9 mouse cellular contexts compared by ENCODE assay signal in genomic region chr15:103300067-103300471, GRCm38 (mm10). TPM values are rescaled to one million over a fixed set of nuclear protein-coding genes. Genes with fewer than 3 reads are reported as not detected.
DNase-seq lines count a peak whose midpoint lies in the region; ATAC-seq lines count a peak whose summit lies in the region.
"Had no signal": no experiment of that assay in that cellular context is flagged by ENCODE, and none has a peak within 500 bp of the region (broad histone marks: within the 10 kb centered on the region; RNA-seq: fewer than 3 reads in every experiment).

No protein-coding gene starts in this region.

- no peak for DNase-seq in heart, adult 11 months
- peak; percentile 56 for DNase-seq in MN1 (ENCODE audit: low spot score)
- peak; percentile 91 for DNase-seq in embryonic facial prominence, embryonic 14.5 days (ENCODE audit: low spot score)
- DNase-seq in kidney, postnatal 25 days = peak; percentile 38 to 66
- no peak for DNase-seq in natural killer cell, adult 2 months (ENCODE audit: low spot score in 2 of 2)
- no peak for DNase-seq in adrenal gland, postnatal 25 days

- H3K27ac ChIP-seq in heart, embryonic 13.5 days (replicated peaks) = peak overlapping the region; percentile 81
- H3K27ac ChIP-seq in embryonic facial prominence, embryonic 14.5 days (replicated peaks; ENCODE audit: low read depth, low read length) = peak overlapping the region; percentile 94
- H3K27ac ChIP-seq in neural tube, embryonic 13.5 days (replicated peaks) = peak overlapping the region; percentile 99

- WGBS in heart, embryonic 13.5 days = 25% methylated on average over 18 of the region's 18 CpGs
- WGBS in embryonic facial prominence, embryonic 14.5 days = 10% methylated on average over 18 of the region's 18 CpGs
- WGBS in neural tube, embryonic 13.5 days = 2% methylated on average over 18 of the region's 18 CpGs

- ATAC-seq in heart, embryonic 13.5 days (ENCODE audit: extremely low read depth, insufficient number of reproducible peaks, low FRiP score, low TSS enrichment) = no peak
- peak; percentile 19 for ATAC-seq in embryonic facial prominence, embryonic 14.5 days (ENCODE audit: low read depth)
- peak; percentile 74 for ATAC-seq in neural tube, embryonic 13.5 days (ENCODE audit: low read depth)

- peaks cover 64% of the 10 kb centered on the region for H3K4me1 ChIP-seq in heart, embryonic 13.5 days
- H3K4me1 ChIP-seq in embryonic facial prominence, embryonic 14.5 days (ENCODE audit: control insufficient read depth, insufficient read depth, low read length) = peaks cover 92% of the 10 kb centered on the region
- peaks cover 97% of the 10 kb centered on the region for H3K4me1 ChIP-seq in neural tube, embryonic 13.5 days (replicated peaks)

- H3K27me3 ChIP-seq in heart, embryonic 13.5 days (replicated peaks) = no peaks in the 10 kb centered on the region
- H3K27me3 ChIP-seq in embryonic facial prominence, embryonic 14.5 days (replicated peaks; ENCODE audit: control insufficient read depth, insufficient read depth, low read length) = no peaks in the 10 kb centered on the region
- H3K27me3 ChIP-seq in neural tube, embryonic 13.5 days = no peaks in the 10 kb centered on the region

- H3K4me3 ChIP-seq in heart, embryonic 13.5 days = peak overlapping the region; percentile 39
- H3K4me3 ChIP-seq in embryonic facial prominence, embryonic 14.5 days (ENCODE audit: low read depth, low read length) = peak overlapping the region; percentile 17; the same call in 1 of the 2 replicates
- H3K4me3 ChIP-seq in neural tube, embryonic 13.5 days = peak overlapping the region; percentile 17

- no peaks in the 10 kb centered on the region for H3K9me3 ChIP-seq in heart, embryonic 13.5 days
- H3K9me3 ChIP-seq in embryonic facial prominence, embryonic 14.5 days (ENCODE audit: control insufficient read depth, low read length) = no peaks in the 10 kb centered on the region
- H3K9me3 ChIP-seq in neural tube, embryonic 13.5 days = no peaks in the 10 kb centered on the region

- peaks cover 45% of the 10 kb centered on the region for H3K36me3 ChIP-seq in heart, embryonic 13.5 days
- peaks cover 37% of the 10 kb centered on the region for H3K36me3 ChIP-seq in embryonic facial prominence, embryonic 14.5 days (ENCODE audit: control insufficient read depth, insufficient read depth, low read length)
- no peaks in the 10 kb centered on the region; the same call in 1 of the 2 replicates for H3K36me3 ChIP-seq in neural tube, embryonic 13.5 days

- H3K9ac ChIP-seq in heart, embryonic 13.5 days = peak overlapping the region; percentile 71
- peak overlapping the region; percentile 51 for H3K9ac ChIP-seq in embryonic facial prominence, embryonic 14.5 days (ENCODE audit: low read depth, low read length)
- H3K9ac ChIP-seq in neural tube, embryonic 13.5 days = peak overlapping the region; percentile 79

- peak overlapping the region; percentile 66 for H3K4me2 ChIP-seq in heart, embryonic 13.5 days
- H3K4me2 ChIP-seq in embryonic facial prominence, embryonic 14.5 days (ENCODE audit: low read depth, low read length) = peak overlapping the region; percentile 42
- peak overlapping the region; percentile 51 for H3K4me2 ChIP-seq in neural tube, embryonic 13.5 days

RNA-seq across cellular contexts. Expression of gene Gpr84, which starts 10.3 kb away (rescaled TPM):
- polyA plus RNA-seq in heart, embryonic 13.5 days (2015; fragmentation: Nextera tagmentation; extraction: Ambion mirVana) = 0.28 and 0.36 TPM in 2 replicates
- 0.13 and 0.47 TPM in 2 replicates for polyA plus RNA-seq in embryonic facial prominence, embryonic 14.5 days (2014; fragmentation: Nextera tagmentation; extraction: Ambion mirVana)
- 0.57 and 0.62 TPM in 2 replicates for polyA plus RNA-seq in neural tube, embryonic 13.5 days (2015; fragmentation: Nextera tagmentation; extraction: Ambion mirVana)
- not detected in 2 replicates for total RNA-seq in adrenal gland, postnatal 25 days (2021)
- total RNA-seq: heart, adult 18-20 months had no signal

RNA-seq across cellular contexts. Expression of gene Copz1, which starts 27.6 kb away (rescaled TPM):
- 163 and 178 TPM in 2 replicates for polyA plus RNA-seq in heart, embryonic 13.5 days (2015; fragmentation: Nextera tagmentation; extraction: Ambion mirVana)
- polyA plus RNA-seq in embryonic facial prominence, embryonic 14.5 days (2014; fragmentation: Nextera tagmentation; extraction: Ambion mirVana) = 274 and 289 TPM in 2 replicates
- 214 and 224 TPM in 2 replicates for polyA plus RNA-seq in neural tube, embryonic 13.5 days (2015; fragmentation: Nextera tagmentation; extraction: Ambion mirVana)
- 143 and 145 TPM in 2 replicates for total RNA-seq in adrenal gland, postnatal 25 days (2021)

RNA-seq across cellular contexts. Expression of gene Zfp385a, which starts 39.8 kb away (rescaled TPM):
- 8.3 and 8.9 TPM in 2 replicates for polyA plus RNA-seq in heart, embryonic 13.5 days (2015; fragmentation: Nextera tagmentation; extraction: Ambion mirVana)
- polyA plus RNA-seq in embryonic facial prominence, embryonic 14.5 days (2014; fragmentation: Nextera tagmentation; extraction: Ambion mirVana) = 18.4 and 19.0 TPM in 2 replicates
- polyA plus RNA-seq in neural tube, embryonic 13.5 days (2015; fragmentation: Nextera tagmentation; extraction: Ambion mirVana) = 17.1 and 18.4 TPM in 2 replicates
- 8.8 and 9.1 TPM in 2 replicates for total RNA-seq in adrenal gland, postnatal 25 days (2021)

RNA-seq across cellular contexts. Expression of gene Nfe2, which starts 41.9 kb away (rescaled TPM):
- polyA plus RNA-seq in heart, embryonic 13.5 days (2015; fragmentation: Nextera tagmentation; extraction: Ambion mirVana) = 7.2 and 8.2 TPM in 2 replicates
- 2.1 and 2.5 TPM in 2 replicates for polyA plus RNA-seq in embryonic facial prominence, embryonic 14.5 days (2014; fragmentation: Nextera tagmentation; extraction: Ambion mirVana)
- polyA plus RNA-seq in neural tube, embryonic 13.5 days (2015; fragmentation: Nextera tagmentation; extraction: Ambion mirVana) = 1.3 and 1.9 TPM in 2 replicates
- 0.58 TPM in 1 of 2 replicates, not detected in the other for total RNA-seq in adrenal gland, postnatal 25 days (2021)

RNA-seq across cellular contexts. Expression of gene Hnrnpa1, which starts 59.8 kb away (rescaled TPM):
- polyA plus RNA-seq in heart, embryonic 13.5 days (2015; fragmentation: Nextera tagmentation; extraction: Ambion mirVana) = 500 and 519 TPM in 2 replicates
- 573 and 661 TPM in 2 replicates for polyA plus RNA-seq in embryonic facial prominence, embryonic 14.5 days (2014; fragmentation: Nextera tagmentation; extraction: Ambion mirVana)
- 784 and 805 TPM in 2 replicates for polyA plus RNA-seq in neural tube, embryonic 13.5 days (2015; fragmentation: Nextera tagmentation; extraction: Ambion mirVana)
- 210 and 212 TPM in 2 replicates for total RNA-seq in adrenal gland, postnatal 25 days (2021)

Comparison
In these comparisons a context has a peak if more than half of its experiments do, and no peak if none do; other contexts are left out.
1. DNase-seq: peak in MN1 (single experiment), embryonic facial prominence, embryonic 14.5 days (single experiment) and kidney, postnatal 25 days (2 of 2); none in heart, adult 11 months (single experiment), natural killer cell, adult 2 months (0 of 2) and adrenal gland, postnatal 25 days (single experiment).
2. Peak in every context shown above with its lines, with median percentiles within 50 percentile points of each other: H3K27ac ChIP-seq, H3K4me2 ChIP-seq, H3K4me3 ChIP-seq and H3K9ac ChIP-seq.